Mouse (Mus musculus) layer of hippocampus, adult 18-20 months (tissue): ENCODE measurements around the gene Tbc1d13. TPM values are rescaled to one million over a fixed set of nuclear protein-coding genes. Genes with fewer than 3 reads are reported as not detected.
"Not testable (repeated sequence)": the region's sequence is repeated elsewhere in the genome, so short reads cannot be mapped to it uniquely, and the experiment has no call there.

ENCODE experiments used
- DNase-seq, 2 experiments: peaks; one replicate each; pipeline ENCODE4 v3.0.0; 2022; ENCODE audit warnings: low spot score in 2 of 2
- total RNA-seq, 2 experiments: library from RNA; stranded (reverse); gene quantifications; 2 replicates each; pipeline ENCODE4 v1.2.3; 2021

Tbc1d13 gene
- total RNA-seq, 2 experiments from 2014 or later, result 51.1 to 54.7 TPM

- DNase-seq, result peak in 1 of 2 experiments; percentile 72
These were observed 4.8 kb upstream of the Tbc1d13 start for GRCm38 (mm10) chr2:30128789-30129188.

DNA sequence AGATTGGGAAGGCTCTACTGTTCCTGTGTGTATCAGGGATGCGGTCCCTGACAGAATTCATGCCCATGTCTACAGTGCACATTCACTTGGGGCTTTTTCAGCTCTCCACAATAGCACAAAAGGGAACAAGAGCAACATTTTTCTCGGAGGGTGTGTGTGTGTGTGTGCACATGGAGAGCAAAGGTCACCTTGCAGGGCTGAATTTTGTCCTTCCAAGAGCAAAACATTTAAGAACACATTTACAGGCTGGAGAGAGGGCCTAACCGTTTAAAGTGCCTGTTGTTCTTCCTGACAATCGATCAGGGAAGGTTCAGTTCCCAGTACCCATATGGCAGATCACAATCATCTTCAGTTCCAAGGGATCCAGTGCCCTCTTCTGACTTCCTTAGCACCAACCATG is 3.4 kb upstream of the Tbc1d13 start:
- no peak for DNase-seq

- DNase-seq, result not testable (repeated sequence)
These were observed 2.3 kb upstream of the Tbc1d13 start for GRCm38 (mm10) chr2:30131240-30131639.

DNA sequence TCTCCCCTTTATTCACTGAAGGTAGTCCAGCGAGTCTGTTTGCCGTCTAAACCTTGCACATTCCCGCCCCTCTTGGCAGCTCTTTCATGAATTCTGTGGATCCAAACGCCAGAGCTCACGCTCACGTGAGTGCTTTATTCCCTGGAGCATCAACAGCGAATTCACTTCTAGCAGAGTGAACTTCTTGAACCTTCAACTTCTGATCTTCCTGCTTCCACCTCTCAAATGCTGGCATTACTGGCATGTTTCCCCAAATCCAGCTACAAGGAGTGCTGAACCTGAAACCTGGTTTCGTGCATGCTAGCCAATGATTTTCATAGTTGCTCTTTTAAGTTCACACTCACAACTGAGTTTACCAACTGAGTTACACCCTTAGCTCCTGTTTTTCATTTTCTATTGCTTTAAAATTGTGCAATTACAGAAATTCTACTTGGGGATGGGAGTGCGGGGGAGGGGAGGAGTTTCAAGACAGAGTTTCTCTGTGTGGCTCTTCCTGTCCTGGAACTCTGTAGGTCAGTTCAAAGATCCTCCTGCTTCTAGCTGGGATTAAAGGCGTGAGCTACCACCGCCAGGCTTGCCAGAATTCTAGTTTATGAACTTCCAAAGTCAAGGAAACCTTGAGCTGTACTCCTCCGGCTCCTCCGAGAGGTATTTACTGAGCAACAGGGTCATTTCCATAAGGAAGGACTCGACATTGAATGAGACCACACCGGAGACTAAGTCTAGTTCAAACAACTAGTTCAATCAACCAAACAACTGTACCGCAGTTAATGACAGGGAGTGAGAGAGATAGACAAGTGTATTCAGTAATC is 539 bp upstream of the Tbc1d13 start:
- DNase-seq, result no peak

DNA sequence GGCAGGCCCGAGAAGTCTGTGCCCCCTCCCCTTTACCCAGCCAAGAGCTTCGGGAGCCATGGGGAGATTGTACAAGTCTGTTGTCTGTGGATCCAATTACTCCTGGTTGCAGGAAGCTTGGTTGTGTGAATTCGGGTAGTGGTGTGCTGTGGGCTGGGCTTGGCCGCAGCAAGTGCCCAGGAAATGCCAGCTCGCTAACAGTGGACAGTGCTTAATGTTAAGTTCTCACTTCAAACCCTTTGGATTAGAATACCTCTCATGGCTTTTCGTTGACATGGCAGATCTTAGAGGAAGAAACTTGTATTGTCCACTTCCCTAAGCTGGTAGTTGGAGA is 799 bp downstream of the Tbc1d13 start:
- DNase-seq, result no peak

DNA sequence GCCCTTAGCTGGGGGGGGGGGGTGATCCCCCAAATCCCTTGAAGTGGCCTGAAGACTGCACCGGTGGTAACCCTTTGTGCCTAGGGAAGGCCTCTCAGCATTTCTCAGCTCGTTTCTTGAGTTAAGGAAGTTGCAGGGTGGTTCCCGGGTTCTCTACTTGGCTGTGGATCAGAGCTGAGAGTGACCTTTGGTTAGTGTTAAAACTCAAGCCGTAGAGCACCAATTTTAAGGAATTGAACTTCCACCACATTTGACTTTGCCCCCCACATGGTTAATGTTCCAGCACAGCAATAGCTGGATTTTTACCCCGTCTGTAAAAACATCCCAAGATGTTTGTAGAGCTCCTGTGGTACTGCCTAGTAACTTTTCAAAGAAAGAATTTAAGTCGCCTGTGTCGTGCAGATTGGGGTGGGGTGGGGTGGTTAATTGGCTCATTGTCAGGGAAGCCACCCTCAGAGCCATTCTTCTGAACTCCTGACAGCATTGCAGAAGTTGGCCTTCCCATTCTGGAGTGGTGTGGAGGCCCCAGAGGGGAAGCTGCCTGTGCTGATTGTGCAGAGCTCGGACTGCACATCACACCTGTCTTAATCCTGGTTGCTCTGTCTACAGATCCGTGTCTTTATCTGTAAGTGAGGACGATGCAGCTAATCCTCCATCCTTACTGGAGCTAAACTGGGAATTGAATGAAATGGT is 1.5 kb downstream of the Tbc1d13 start:
- DNase-seq, result no peak

DNA sequence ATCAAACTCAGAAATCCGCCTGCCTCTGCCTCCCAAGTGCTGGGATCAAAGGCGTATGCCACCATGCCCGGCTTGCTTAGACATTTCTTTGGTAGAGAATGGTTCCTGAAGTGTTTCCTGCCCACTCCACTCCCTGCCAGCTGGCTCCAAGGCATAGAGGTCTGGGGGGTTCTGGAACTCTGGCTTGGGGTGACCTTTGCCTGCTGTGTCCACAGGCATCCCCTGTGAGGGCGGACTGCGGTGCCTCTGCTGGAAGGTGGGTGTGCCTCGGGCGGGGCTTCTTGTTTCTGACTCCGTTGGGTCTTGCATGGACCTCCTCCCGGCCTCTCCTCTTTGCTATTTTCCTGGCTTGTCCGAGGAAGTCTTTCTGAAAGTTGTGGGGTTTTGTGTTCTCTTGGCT is 2.9 kb downstream of the Tbc1d13 start:
- no peak for DNase-seq

- peak in 1 of 2 experiments; percentile 57 for DNase-seq
These were observed 6.5 kb downstream of the Tbc1d13 start for GRCm38 (mm10) chr2:30140021-30140420.

DNA sequence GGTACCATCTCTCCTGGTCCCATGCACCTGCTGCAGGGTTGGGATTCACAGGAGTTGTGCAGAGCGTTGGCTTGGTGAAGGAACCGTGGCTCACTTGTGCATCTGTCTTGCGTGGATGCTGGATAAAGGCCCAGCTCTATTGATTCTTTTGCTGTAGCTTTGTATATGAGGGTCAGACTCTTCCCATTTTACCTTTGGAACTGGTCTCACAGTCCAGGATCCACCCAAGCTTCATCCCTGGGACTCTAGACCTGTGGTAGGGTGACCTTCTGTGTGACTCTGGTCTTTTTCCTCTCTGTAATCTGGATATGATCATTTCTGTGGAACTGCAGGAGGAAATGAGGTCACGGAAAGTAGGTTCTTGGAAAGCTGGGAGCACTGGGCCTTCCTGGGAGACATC is 10.9 kb downstream of the Tbc1d13 start:
- no peak for DNase-seq

GRCm38 (mm10) chr2:30147466-30147865 is 13.9 kb downstream of the Tbc1d13 start:
- no peak for DNase-seq

DNA sequence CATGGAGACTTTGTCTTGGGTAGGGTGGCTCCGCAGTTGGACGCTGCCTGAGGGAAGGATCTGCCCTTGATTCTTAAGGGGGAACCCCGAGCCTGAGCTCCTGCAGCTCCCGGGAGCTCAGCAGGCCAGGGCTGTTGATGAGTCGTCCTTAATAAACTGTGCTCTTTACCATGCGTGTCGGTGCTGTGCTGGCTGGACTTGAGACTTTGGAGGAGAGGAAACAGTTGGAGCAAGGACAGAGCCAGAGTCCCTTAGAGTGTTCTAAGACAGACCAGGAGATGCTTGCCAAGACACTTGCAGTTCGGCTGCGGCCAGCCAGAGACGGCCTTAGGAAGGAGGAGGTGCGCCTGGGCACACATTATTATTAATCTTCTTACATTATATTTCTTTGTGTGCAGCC is 18.3 kb downstream of the Tbc1d13 start:
- no peak for DNase-seq

GRCm38 (mm10) chr2:30152616-30153015 is 19.1 kb downstream of the Tbc1d13 start:
- DNase-seq, result no peak

GRCm38 (mm10) chr2:30159871-30160270 is 26.3 kb downstream of the Tbc1d13 start:
- DNase-seq, result not testable (repeated sequence)

- DNase-seq, result peak in 1 of 2 experiments; percentile 61
These were observed 28.3 kb downstream of the Tbc1d13 start for GRCm38 (mm10) chr2:30161809-30162208.

DNA sequence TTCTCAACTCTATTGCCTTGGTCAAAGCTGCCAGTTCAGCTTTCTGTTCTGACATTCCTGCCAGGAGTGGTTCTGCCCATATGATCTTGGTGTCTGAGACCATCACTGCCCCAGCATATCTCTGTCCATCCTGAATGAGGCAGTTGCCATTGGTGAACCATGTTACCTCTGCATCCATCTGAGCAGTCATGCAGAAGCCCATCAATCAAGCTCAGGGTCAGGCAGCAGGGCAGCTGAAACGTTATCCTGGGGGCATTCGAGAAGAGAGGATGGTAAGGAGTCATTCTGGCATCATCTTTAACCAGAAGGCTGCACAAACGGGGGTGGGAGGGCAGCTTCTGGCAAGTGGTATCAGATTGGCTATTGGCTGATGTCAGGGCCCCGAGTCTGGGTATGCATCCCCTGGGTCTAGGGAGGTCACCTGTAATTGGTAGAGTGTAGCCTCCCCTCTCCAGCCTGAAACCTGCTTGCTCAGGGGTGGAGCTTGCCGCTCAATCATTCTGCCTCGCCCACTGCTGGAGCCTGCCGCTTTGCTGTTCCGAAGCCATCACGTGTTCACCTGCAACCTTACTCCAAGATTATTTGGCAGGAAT is 30.9 kb downstream of the Tbc1d13 start:
- DNase-seq, result no peak

GRCm38 (mm10) chr2:30166677-30167076 is 33.1 kb downstream of the Tbc1d13 start:
- DNase-seq, result no peak

- peak; percentile 79 to 92 for DNase-seq
These were observed 37.9 kb downstream of the Tbc1d13 start, which contains the start of gene Endog for GRCm38 (mm10) chr2:30171371-30171996. TSS of gene Endog (plus strand) at chr2:30171493.

DNA sequence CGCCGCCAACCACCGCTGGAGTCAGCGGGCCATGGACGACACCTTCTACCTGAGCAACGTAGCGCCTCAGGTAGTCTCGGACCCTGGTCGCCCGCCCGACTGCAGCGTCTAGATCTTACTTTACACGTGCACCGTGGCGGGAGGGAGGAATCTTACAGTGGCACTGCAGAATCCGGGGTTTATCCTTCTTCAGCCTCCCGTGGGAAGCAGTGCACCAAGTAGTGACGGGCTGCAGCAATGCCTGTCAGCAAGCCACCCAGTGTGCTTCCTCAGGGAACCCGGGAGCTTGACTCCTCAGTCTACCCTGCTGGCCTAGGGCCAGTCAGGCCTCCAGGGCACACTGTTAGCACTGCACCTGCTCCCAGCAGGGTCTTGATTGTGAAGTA is 38.4 kb downstream of the Tbc1d13 start:
- DNase-seq, result no peak

DNA sequence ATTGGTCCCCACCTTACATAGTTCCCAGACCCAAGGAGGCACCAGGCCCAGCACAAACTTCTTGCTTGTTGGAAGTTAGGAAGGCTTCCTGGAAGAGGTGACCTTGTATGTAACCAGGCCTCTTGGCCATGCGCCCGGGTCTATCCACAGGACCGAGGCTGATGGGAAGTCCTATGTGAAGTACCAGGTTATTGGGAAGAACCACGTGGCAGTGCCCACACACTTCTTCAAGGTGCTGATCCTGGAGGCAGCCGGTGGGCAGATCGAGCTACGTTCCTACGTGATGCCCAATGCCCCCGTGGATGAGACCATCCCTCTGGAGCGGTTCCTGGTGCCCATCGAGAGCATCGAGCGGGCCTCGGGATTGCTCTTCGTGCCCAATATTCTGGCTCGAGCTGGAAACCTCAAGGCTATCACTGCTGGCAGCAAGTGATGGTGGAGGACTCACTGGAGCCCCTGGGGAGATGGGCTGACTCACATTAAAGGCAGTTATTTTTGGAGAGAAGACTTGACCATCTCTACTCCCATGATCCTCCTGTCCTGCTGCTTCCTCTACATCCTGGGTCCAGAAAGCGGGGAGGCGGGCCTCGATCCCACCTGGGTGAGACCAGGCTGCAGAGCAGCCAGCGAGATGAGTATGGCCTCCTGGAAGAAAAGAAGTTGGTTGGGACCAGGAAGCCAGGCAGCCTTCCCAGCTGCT is 40.1 kb downstream of the Tbc1d13 start:
- DNase-seq, result no peak

GRCm38 (mm10) chr2:30175897-30176296 is 42.4 kb downstream of the Tbc1d13 start:
- DNase-seq, result no peak

- DNase-seq, result no peak
These were observed 43.0 kb downstream of the Tbc1d13 start for GRCm38 (mm10) chr2:30176561-30176960.
